Mouse (Mus musculus) midbrain, postnatal 0 days (tissue): ENCODE measurements around the gene Whrn. TPM values are rescaled to one million over a fixed set of nuclear protein-coding genes. Genes with fewer than 3 reads are reported as not detected.

Experiments
- ATAC-seq: fragments of 200-750 bp; cut with Nextera tagmentation; 2 replicates; pipeline ENCODE4 v1.8.0; 2017; ENCODE audit warnings: moderate number of reproducible peaks, mild to moderate bottlenecking, moderate TSS enrichment, moderate library complexity; ENCODE audit not compliant: low FRiP score
- DNase-seq: peaks from one replicate; pipeline ENCODE4 v3.0.0-alpha.2; 2015; ENCODE audit warnings: low spot score
- H3K27ac ChIP-seq: fragments of 300-500 bp; sonication (generic); 2 replicates; pipeline ENCODE4 v1.5.1; 2014; ENCODE audit warnings: low read depth, mild to moderate bottlenecking, low read length, mixed read lengths
- H3K27me3 ChIP-seq: fragments of 300-500 bp; sonication (generic); 2 replicates; pipeline ENCODE4 v1.6.1; 2014; ENCODE audit warnings: low read length, control low read depth, mixed read lengths; ENCODE audit not compliant: insufficient read depth
- H3K36me3 ChIP-seq: fragments of 300-500 bp; sonication (generic); 2 replicates; pipeline ENCODE4 v1.6.1; 2014; ENCODE audit warnings: low read length, control low read depth, mixed read lengths; ENCODE audit not compliant: insufficient read depth
- H3K4me1 ChIP-seq: fragments of 300-500 bp; sonication (generic); 2 replicates; pipeline ENCODE4 v1.6.1; 2014; ENCODE audit warnings: mild to moderate bottlenecking, control low read depth, antibody characterized with exemption, low read length, mixed read lengths; ENCODE audit not compliant: insufficient read depth
- H3K4me2 ChIP-seq: fragments of 300-500 bp; sonication (generic); 2 replicates; pipeline ENCODE4 v1.6.1; 2014; ENCODE audit warnings: low read depth, mild to moderate bottlenecking, low read length, mixed read lengths; ENCODE audit not compliant: poor library complexity, severe bottlenecking
- H3K4me3 ChIP-seq: fragments of 300-500 bp; sonication (generic); 2 replicates; pipeline ENCODE4 v1.5.1; 2014; ENCODE audit warnings: low read depth, mild to moderate bottlenecking, low read length, moderate library complexity
- H3K9ac ChIP-seq: fragments of 300-500 bp; sonication (generic); replicated peaks from 2 replicates; pipeline ENCODE4 v1.6.1; 2014; ENCODE audit warnings: mild to moderate bottlenecking, low read length, moderate library complexity, mixed read lengths; ENCODE audit not compliant: poor library complexity, severe bottlenecking
- H3K9me3 ChIP-seq: fragments of 300-500 bp; sonication (generic); 2 replicates; pipeline ENCODE4 v1.6.1; 2016; ENCODE audit warnings: low read length, control low read depth
- CTCF ChIP-seq: IDR thresholded peaks from 2 replicates; pipeline ENCODE4 v1.5.1; 2016; ENCODE audit warnings: antibody characterized with exemption, mild to moderate bottlenecking
- WGBS: fragments of 180-500 bp; shearing (Covaris S2); extraction: QIAGEN DNeasy Blood & Tissue Kit; methylation state at CpG from one replicate; pipeline ENCODE4 v1.1.7; 2014; 5-methylcytosine and 5-hydroxymethylcytosine counted together
- polyA plus RNA-seq: library from polyadenylated mRNA; unstranded; fragments of >200 nt; fragmentation: Nextera tagmentation; extraction: Ambion mirVana; gene quantifications from 2 replicates; pipeline ENCODE4 v1.2.1, GENCODE M21; 2015
- total RNA-seq: library from RNA; depleted of rRNA; stranded (reverse); fragments of >200 nt; gene quantifications from 2 replicates; pipeline ENCODE4 v1.2.3, GENCODE M21; 2014

Whrn gene
- total and polyA plus RNA-seq, 2 experiments from 2014 or later = 3.5 to 14.5 TPM

DNA sequence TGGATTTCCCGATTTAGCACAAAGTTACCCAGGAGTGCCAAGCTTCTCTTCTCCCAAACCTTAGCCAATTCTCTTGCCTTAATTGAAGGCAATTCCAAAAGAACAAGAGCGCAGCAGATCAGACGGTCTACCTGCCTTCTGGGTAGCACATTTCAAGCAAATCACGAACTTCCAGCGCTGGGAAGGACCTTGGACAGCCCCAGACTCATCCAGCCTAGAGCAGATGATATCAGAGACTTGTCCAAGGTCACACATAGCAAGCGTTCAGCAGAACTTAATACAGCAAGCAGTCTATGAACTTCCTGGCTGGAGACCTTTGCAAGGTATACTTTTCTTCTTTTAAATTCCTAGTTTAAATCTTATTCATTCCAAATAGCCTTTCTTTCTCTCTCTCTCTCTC lies 4.3 kb downstream of the Whrn start:
- no peak overlapping the region for H3K4me2 ChIP-seq
- H3K9ac ChIP-seq = no peak overlapping the region
- WGBS = 68% methylated on average over 6 of the region's 6 CpGs
- no peak for ATAC-seq
- TF ChIP-seq CTCF = no peak
- H3K9me3 ChIP-seq = no peaks in the 10 kb centered on the region
- H3K4me3 ChIP-seq = no peak overlapping the region
- no peak overlapping the region for H3K27ac ChIP-seq
- H3K27me3 ChIP-seq = no peaks in the 10 kb centered on the region
- 0 out of 2 replicates have a peak, but pooled peaks cover 6% of the 10 kb centered on the region for H3K4me1 ChIP-seq
- no peaks in the 10 kb centered on the region for H3K36me3 ChIP-seq
- no peak for DNase-seq

DNA sequence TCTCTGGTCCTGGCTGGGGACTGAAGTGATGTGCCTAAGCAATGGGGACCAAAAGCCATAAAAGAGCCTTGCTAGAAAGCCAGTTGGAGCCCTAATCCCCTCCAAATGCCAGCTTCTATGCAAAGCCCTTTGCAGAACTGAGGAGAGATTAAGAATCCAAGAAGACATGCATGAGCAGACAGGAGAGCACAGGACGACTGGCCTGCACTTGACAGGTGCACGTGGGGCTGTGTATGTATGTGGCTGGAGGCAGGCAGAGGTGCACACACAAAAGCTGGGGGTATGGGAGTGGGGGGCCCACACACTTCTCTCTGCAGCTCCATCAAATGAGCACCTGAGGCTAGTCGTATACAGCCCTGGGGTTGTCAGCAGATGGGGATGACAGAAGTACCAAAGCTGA lies 5.6 kb downstream of the Whrn start:
- Histone ChIP-seq H3K9me3 (no peaks in the 10 kb centered on the region), H3K36me3 (no peaks in the 10 kb centered on the region), H3K9ac (no peak overlapping the region), H3K27ac (0 out of 2 replicates have a peak overlapping the region, but pooled peaks have one; percentile 51), H3K4me2 (no peak overlapping the region; the same call in 1 of the 2 replicates), H3K4me1 (0 out of 2 replicates have a peak, but pooled peaks cover 2% of the 10 kb centered on the region), H3K4me3 (no peak overlapping the region), H3K27me3 (no peaks in the 10 kb centered on the region)
- 0 out of 2 replicates have a peak, but pooled peaks have one; percentile 11 for ATAC-seq
- 15% methylated on average over 3 of the region's 3 CpGs for WGBS
- no peak for TF ChIP-seq CTCF
- no peak for DNase-seq

DNA sequence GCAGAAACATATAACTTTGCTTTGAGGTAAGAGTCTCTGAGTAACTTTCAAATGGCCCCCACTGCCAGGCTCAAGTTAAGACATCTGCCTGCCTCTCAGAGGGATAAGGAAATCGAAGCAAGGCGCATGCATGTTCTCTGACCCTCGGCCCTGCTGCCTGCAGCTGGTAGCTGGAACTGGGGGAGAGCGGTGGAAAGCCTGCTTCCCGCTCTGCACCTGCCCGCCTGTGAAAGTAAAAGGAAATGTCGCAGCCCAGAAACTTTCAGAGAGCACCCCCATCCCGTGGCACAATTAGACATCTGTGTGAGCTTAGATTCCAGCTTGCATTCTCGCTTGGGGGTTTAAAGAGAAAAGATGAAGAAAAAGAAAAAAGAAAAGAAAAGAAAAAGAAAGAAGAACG lies 6.1 kb downstream of the Whrn start:
- Histone ChIP-seq H3K4me3 (no peak overlapping the region), H3K9me3 (no peaks in the 10 kb centered on the region), H3K9ac (no peak overlapping the region), H3K4me1 (0 out of 2 replicates have a peak, but pooled peaks cover 2% of the 10 kb centered on the region), H3K4me2 (no peak overlapping the region), H3K27me3 (no peaks in the 10 kb centered on the region), H3K27ac (no peak overlapping the region), H3K36me3 (no peaks in the 10 kb centered on the region)
- ATAC-seq (no peak), DNase-seq (no peak)
- 27% methylated on average over 10 of the region's 10 CpGs for WGBS
- no peak for TF ChIP-seq CTCF

DNA sequence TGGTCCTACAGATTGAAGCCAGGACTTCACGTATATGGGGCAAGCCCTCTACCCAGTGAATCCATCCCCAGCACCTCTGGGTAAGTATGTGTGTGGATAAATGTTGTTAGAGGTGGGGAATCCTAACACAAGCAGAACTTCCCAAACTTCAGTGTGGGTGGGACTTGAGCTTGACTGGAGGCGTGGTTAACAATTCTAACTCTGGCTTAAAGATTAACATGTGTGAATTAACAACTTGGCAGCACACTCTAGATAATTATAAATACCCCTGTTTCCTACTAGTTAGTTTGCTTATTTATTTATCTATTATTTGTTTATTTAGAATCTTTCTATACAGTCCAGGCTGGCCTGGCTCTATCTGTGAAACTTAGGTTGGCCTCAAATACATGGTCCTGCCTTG lies 7.9 kb downstream of the Whrn start:
- TF ChIP-seq CTCF = no peak
- Histone ChIP-seq H3K4me1 (0 out of 2 replicates have a peak, but pooled peaks cover 2% of the 10 kb centered on the region), H3K4me3 (no peak overlapping the region), H3K9ac (no peak overlapping the region), H3K4me2 (no peak overlapping the region), H3K27me3 (no peaks in the 10 kb centered on the region), H3K9me3 (no peaks in the 10 kb centered on the region), H3K27ac (no peak overlapping the region), H3K36me3 (no peaks in the 10 kb centered on the region)
- DNase-seq (no peak), ATAC-seq (no peak)
- WGBS = 95% methylated on average over 2 of the region's 2 CpGs

DNA sequence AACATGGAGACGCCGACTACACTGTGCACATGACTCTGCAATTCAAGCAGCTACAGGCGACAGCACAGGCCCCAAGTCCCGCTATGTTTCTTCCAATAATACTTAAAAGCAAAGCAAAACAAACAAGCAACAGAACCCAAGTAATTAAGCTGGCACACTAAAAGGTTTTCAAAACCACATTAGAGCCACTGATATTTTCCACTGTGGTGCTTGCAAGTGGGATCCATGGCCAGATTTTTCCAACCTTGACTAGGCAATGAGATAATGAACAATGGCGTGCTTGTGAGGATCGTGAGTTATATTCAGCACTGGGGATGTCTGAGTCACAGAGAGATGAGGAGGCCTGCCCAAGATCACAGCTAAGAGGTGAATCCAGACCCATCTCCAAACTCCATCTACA lies 8.5 kb downstream of the Whrn start:
- ATAC-seq (no peak), DNase-seq (no peak)
- Histone ChIP-seq H3K4me3 (no peak overlapping the region), H3K4me1 (0 out of 2 replicates have a peak, but pooled peaks cover 2% of the 10 kb centered on the region), H3K27me3 (no peaks in the 10 kb centered on the region), H3K4me2 (no peak overlapping the region), H3K9ac (no peak overlapping the region), H3K9me3 (no peaks in the 10 kb centered on the region), H3K36me3 (no peaks in the 10 kb centered on the region), H3K27ac (no peak overlapping the region)
- TF ChIP-seq CTCF = no peak
- WGBS = 71% methylated on average over 6 of the region's 6 CpGs

DNA sequence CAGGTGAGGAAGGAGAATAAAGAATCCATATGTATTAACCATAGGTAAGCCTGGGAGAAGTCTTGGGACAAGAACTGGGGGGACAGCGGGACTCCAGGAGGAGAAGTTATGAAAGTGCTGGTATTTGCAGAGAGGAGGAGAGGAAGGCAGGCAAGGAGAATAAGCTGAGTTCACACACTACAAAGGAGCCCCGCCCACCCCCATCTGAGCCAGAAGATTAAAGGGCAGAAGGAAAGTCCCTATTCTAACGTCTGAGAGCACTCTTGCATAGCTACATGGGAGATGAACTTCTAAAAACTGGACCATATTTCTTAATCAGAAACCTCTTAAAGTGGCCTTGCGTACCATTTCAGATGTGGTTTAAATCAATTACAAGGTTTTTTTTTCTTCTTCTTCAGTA lies 9.3 kb downstream of the Whrn start:
- ATAC-seq = no peak
- no peak for TF ChIP-seq CTCF
- no peak for DNase-seq
- Histone ChIP-seq H3K9ac (no peak overlapping the region), H3K9me3 (no peaks in the 10 kb centered on the region), H3K27ac (no peak overlapping the region), H3K36me3 (no peaks in the 10 kb centered on the region), H3K4me2 (no peak overlapping the region), H3K27me3 (no peaks in the 10 kb centered on the region), H3K4me3 (no peak overlapping the region), H3K4me1 (0 out of 2 replicates have a peak, but pooled peaks cover 2% of the 10 kb centered on the region)
- 39% methylated on average over 4 of the region's 4 CpGs for WGBS
